Mouse (Mus musculus) megakaryocyte, embryonic 14.5 days (primary cell): ENCODE data around the gene Ntn5.
"Not testable (repeated sequence)": the region's sequence is repeated elsewhere in the genome, so short reads cannot be mapped to it uniquely, and the experiment has no call there.

Experiments used
- FLI1 ChIP-seq: IDR thresholded peaks from 2 replicates; pipeline ENCODE4 v1.6.1; 2012; ENCODE audit warnings: low read length, inconsistent platforms, mixed read lengths
- GATA1 ChIP-seq: IDR thresholded peaks from 3 replicates; pipeline ENCODE4 v1.6.1; 2012; ENCODE audit warnings: mixed read lengths, low read length, inconsistent platforms, borderline replicate concordance

GRCm38 (mm10) chr7:45650484-45650883, 33.3 kb upstream of the Ntn5 start:
- not testable (repeated sequence) for TF ChIP-seq GATA1, FLI1
